Mouse (Mus musculus) heart, embryonic 16.5 days (tissue): ENCODE measurements at regions not wholly inside any gene's neighbourhood (a gene's known extent, or its start where the extent isn't known, plus 50 kb on each side); places are given as distances from the start of the nearest gene placed in this dataset.

ENCODE experiments used
- ATAC-seq: fragments of 200-750 bp; cut with Nextera tagmentation; replicated peaks from 2 replicates; pipeline ENCODE4 v1.8.0; 2017; ENCODE audit warnings: moderate number of reproducible peaks; ENCODE audit not compliant: insufficient read depth, low FRiP score; ENCODE audit errors: extremely low read depth
- H3K27ac ChIP-seq: fragments of 300-500 bp; sonication (generic); 2 replicates; pipeline ENCODE4 v1.5.1; 2014; ENCODE audit warnings: mild to moderate bottlenecking, low read length, control low read depth, moderate library complexity
- H3K27me3 ChIP-seq: fragments of 300-500 bp; sonication (generic); 2 replicates; pipeline ENCODE4 v1.6.1; 2014; ENCODE audit warnings: low read length, mixed read lengths; ENCODE audit not compliant: control insufficient read depth, insufficient read depth
- H3K36me3 ChIP-seq: fragments of 300-500 bp; sonication (generic); 2 replicates; pipeline ENCODE4 v1.6.1; 2014; ENCODE audit not compliant: control insufficient read depth, insufficient read depth
- H3K4me1 ChIP-seq: fragments of 300-500 bp; sonication (generic); 2 replicates; pipeline ENCODE4 v1.6.1; 2014; ENCODE audit warnings: low read length, mixed read lengths; ENCODE audit not compliant: control insufficient read depth, insufficient read depth
- H3K4me2 ChIP-seq: fragments of 300-500 bp; sonication (generic); 2 replicates; pipeline ENCODE4 v1.6.1; 2014; ENCODE audit warnings: low read depth, mild to moderate bottlenecking, control low read depth, low read length
- H3K4me3 ChIP-seq: fragments of 300-500 bp; sonication (generic); 2 replicates; pipeline ENCODE4 v1.5.1; 2014; ENCODE audit warnings: mild to moderate bottlenecking, control low read depth, low read length
- H3K9ac ChIP-seq: fragments of 300-500 bp; sonication (generic); 2 replicates; pipeline ENCODE4 v1.6.1; 2014; ENCODE audit warnings: low read length, control low read depth
- H3K9me3 ChIP-seq: fragments of 300-500 bp; sonication (generic); replicated peaks from 2 replicates; pipeline ENCODE4 v1.6.1; 2016; ENCODE audit warnings: low read length; ENCODE audit not compliant: control insufficient read depth
- WGBS: fragments of 180-500 bp; shearing (Covaris S2); extraction: QIAGEN DNeasy Blood & Tissue Kit; methylation state at CpG from one replicate; pipeline ENCODE4 v1.1.7; 2014; 5-methylcytosine and 5-hydroxymethylcytosine counted together

- 12% methylated on average over 5 of the region's 5 CpGs for WGBS
- Histone ChIP-seq H3K27ac (no peak overlapping the region), H3K27me3 (no peaks in the 10 kb centered on the region), H3K9ac (no peak overlapping the region), H3K36me3 (no peaks in the 10 kb centered on the region), H3K4me1 (no peaks in the 10 kb centered on the region), H3K9me3 (no peaks in the 10 kb centered on the region), H3K4me2 (no peak overlapping the region), H3K4me3 (no peak overlapping the region)
- ATAC-seq, result no peak
Measured at GRCm38 (mm10) chr1:177308213-177308872, 50.3 kb upstream of the Akt3 start.
